Comparison of ENCODE assay signal across 20 mouse cellular contexts in the genomic region with DNA sequence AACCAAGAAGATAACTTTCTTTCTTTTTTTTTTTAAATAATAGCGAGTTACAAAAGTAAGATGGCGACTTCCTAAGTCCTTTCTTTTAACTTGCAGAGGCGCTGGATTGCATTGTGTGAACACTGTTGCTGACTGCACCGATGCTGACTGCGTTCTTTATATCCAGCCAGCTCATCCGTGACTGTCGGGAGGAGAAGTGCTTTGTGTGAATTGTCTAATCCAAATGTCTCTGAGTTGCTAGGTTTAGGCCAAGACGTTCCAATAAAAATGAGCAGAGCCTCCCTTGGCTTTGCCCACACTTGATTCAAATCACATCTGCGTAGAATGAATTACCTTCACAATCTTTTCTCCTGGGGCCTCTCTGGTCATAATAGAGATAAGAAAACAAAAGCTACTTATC.
DNase-seq lines count a peak whose midpoint lies in the region; ATAC-seq and TF ChIP-seq lines count a peak whose summit lies in the region.
"Had no signal": no experiment of that assay in that cellular context is flagged by ENCODE, and none has a peak within 500 bp of the region (broad histone marks: within the 10 kb centered on the region; RNA-seq: fewer than 3 reads in every experiment).

No protein-coding gene starts in this region.

- no peaks in the 10 kb centered on the region for H3K9me3 ChIP-seq in midbrain, embryonic 10.5 days (replicated peaks)
- no peaks in the 10 kb centered on the region for H3K9me3 ChIP-seq in midbrain, postnatal 0 days (ENCODE audit: low read length)
- no peaks in the 10 kb centered on the region for H3K9me3 ChIP-seq in midbrain, embryonic 14.5 days (ENCODE audit: control insufficient read depth, low read length)
- no peaks in the 10 kb centered on the region for H3K9me3 ChIP-seq in embryonic facial prominence, embryonic 10.5 days
- H3K9me3 ChIP-seq: forebrain, embryonic 10.5 days; heart, embryonic 12.5 days; hindbrain, embryonic 15.5 days had no signal

- peaks cover 32% of the 10 kb centered on the region for H3K4me1 ChIP-seq in midbrain, embryonic 10.5 days
- no peaks in the 10 kb centered on the region for H3K4me1 ChIP-seq in midbrain, postnatal 0 days (ENCODE audit: insufficient read depth, low read length)
- peaks cover 12% of the 10 kb centered on the region for H3K4me1 ChIP-seq in midbrain, embryonic 14.5 days (ENCODE audit: control insufficient read depth, insufficient read depth, low read length)
- H3K4me1 ChIP-seq in embryonic facial prominence, embryonic 10.5 days = peaks cover 12% of the 10 kb centered on the region
- H3K4me1 ChIP-seq: heart, embryonic 12.5 days had no signal

- TF ChIP-seq POLR2A in brain, embryonic 14.5 days (IDR thresholded peaks at IDR 0.05; ENCODE audit: borderline replicate concordance, extremely low read depth, insufficient read depth, insufficient read length, poor library complexity, severe bottlenecking) = no peak

- no peak overlapping the region for H3K4me2 ChIP-seq in midbrain, postnatal 0 days (ENCODE audit: low read depth, low read length, poor library complexity, severe bottlenecking)
- no peak overlapping the region for H3K4me2 ChIP-seq in midbrain, embryonic 14.5 days (ENCODE audit: low read length)
- H3K4me2 ChIP-seq: heart, embryonic 12.5 days; hindbrain, embryonic 15.5 days had no signal

- peak overlapping the region; percentile 81 for H3K27ac ChIP-seq in midbrain, embryonic 10.5 days (replicated peaks)
- no peak overlapping the region for H3K27ac ChIP-seq in midbrain, postnatal 0 days (ENCODE audit: low read depth, low read length)
- no peak overlapping the region for H3K27ac ChIP-seq in midbrain, embryonic 14.5 days (replicated peaks; ENCODE audit: low read depth, low read length)
- no peak overlapping the region for H3K27ac ChIP-seq in embryonic facial prominence, embryonic 10.5 days (replicated peaks)
- H3K27ac ChIP-seq: forebrain, embryonic 10.5 days; gastrocnemius, adult 2 months; hindbrain, embryonic 15.5 days had no signal

- DNase-seq in midbrain, embryonic 10.5 days (ENCODE audit: low spot score) = peak; percentile 63
- no peak for DNase-seq in midbrain, postnatal 0 days (ENCODE audit: low spot score)
- peak; percentile 64 for DNase-seq in brain, embryonic 14.5 days (ENCODE audit: low read depth)
- peak; percentile 63 for DNase-seq in embryo, embryonic 10.5 days (ENCODE audit: low spot score)
- peak; percentile 51 for DNase-seq in midbrain, embryonic 14.5 days
- DNase-seq in embryonic facial prominence, embryonic 10.5 days (ENCODE audit: low spot score) = no peak
- DNase-seq: adrenal gland, postnatal 14 days; cerebellum, adult 18-20 months; cerebellum, adult 9-11 months; cerebellum, postnatal 36 days; gastrocnemius, adult 2 months; gastrocnemius, postnatal 25 days; heart, postnatal 36 days had no signal

- 21% methylated on average over 9 of the region's 9 CpGs for WGBS in midbrain, embryonic 10.5 days
- 25% methylated on average over 9 of the region's 9 CpGs for whole genome bisulfite sequencing in midbrain, postnatal 0 days
- WGBS in midbrain, embryonic 14.5 days = 8% methylated on average over 9 of the region's 9 CpGs
- WGBS in embryonic facial prominence, embryonic 10.5 days = 59% methylated on average over 9 of the region's 9 CpGs

- no peak overlapping the region for H3K4me3 ChIP-seq in midbrain, embryonic 10.5 days
- H3K4me3 ChIP-seq in midbrain, postnatal 0 days (ENCODE audit: low read depth, low read length) = no peak overlapping the region
- no peak overlapping the region for H3K4me3 ChIP-seq in midbrain, embryonic 14.5 days (replicated peaks; ENCODE audit: low read depth, low read length)
- no peak overlapping the region for H3K4me3 ChIP-seq in embryonic facial prominence, embryonic 10.5 days
- H3K4me3 ChIP-seq: forebrain, embryonic 10.5 days; gastrocnemius, adult 2 months; heart, embryonic 12.5 days; hindbrain, embryonic 15.5 days had no signal

- H3K9ac ChIP-seq in midbrain, postnatal 0 days (replicated peaks; ENCODE audit: low read length, poor library complexity, severe bottlenecking) = no peak overlapping the region
- H3K9ac ChIP-seq in midbrain, embryonic 14.5 days (replicated peaks; ENCODE audit: low read length) = no peak overlapping the region
- H3K9ac ChIP-seq: heart, embryonic 12.5 days; hindbrain, embryonic 15.5 days had no signal

- no peaks in the 10 kb centered on the region for H3K36me3 ChIP-seq in midbrain, embryonic 10.5 days
- no peaks in the 10 kb centered on the region for H3K36me3 ChIP-seq in midbrain, postnatal 0 days (ENCODE audit: insufficient read depth, low read length)
- H3K36me3 ChIP-seq in midbrain, embryonic 14.5 days (ENCODE audit: control insufficient read depth, insufficient read depth, low read length) = no peaks in the 10 kb centered on the region
- no peaks in the 10 kb centered on the region for H3K36me3 ChIP-seq in embryonic facial prominence, embryonic 10.5 days (replicated peaks)
- H3K36me3 ChIP-seq: forebrain, embryonic 10.5 days; heart, embryonic 12.5 days; hindbrain, embryonic 15.5 days had no signal

- no peak for TF ChIP-seq CTCF in midbrain, postnatal 0 days (IDR thresholded peaks at IDR 0.05)
- TF ChIP-seq CTCF in brain, embryonic 14.5 days (IDR thresholded peaks at IDR 0.05; ENCODE audit: borderline replicate concordance, extremely low read depth, insufficient read depth, insufficient read length) = no peak

- no peaks in the 10 kb centered on the region for H3K27me3 ChIP-seq in midbrain, embryonic 10.5 days (ENCODE audit: low read depth, poor library complexity, severe bottlenecking)
- no peaks in the 10 kb centered on the region for H3K27me3 ChIP-seq in midbrain, postnatal 0 days (ENCODE audit: insufficient read depth, low read length)
- no peaks in the 10 kb centered on the region for H3K27me3 ChIP-seq in midbrain, embryonic 14.5 days (ENCODE audit: control insufficient read depth, insufficient read depth, low read length)
- 0 out of 2 replicates have a peak, but pooled peaks cover 4% of the 10 kb centered on the region for H3K27me3 ChIP-seq in embryonic facial prominence, embryonic 10.5 days (replicated peaks; ENCODE audit: low read depth, poor library complexity, severe bottlenecking)
- H3K27me3 ChIP-seq: CH12.LX; heart, embryonic 12.5 days; hindbrain, embryonic 15.5 days; Patski had no signal

- ATAC-seq in midbrain, postnatal 0 days (ENCODE audit: low FRiP score) = no peak
- ATAC-seq in midbrain, embryonic 14.5 days (ENCODE audit: low FRiP score, low TSS enrichment) = no peak
- ATAC-seq: activated CD4-positive, CD25-positive, alpha-beta regulatory T cell, adult 4 months; forebrain, embryonic 14.5 days; Patski had no signal

Comparison
In these comparisons a context has a peak if more than half of its experiments do, and no peak if none do; other contexts are left out.
1. DNase-seq: peak in midbrain, embryonic 10.5 days (single experiment), brain, embryonic 14.5 days (single experiment), embryo, embryonic 10.5 days (single experiment) and midbrain, embryonic 14.5 days (single experiment); none in midbrain, postnatal 0 days (single experiment) and embryonic facial prominence, embryonic 10.5 days (single experiment).